Mouse (Mus musculus) E14TG2a.4 (cell line): ENCODE data around the gene Prss23.
A peak's percentile ranks its signal among the peaks of the same experiment; 100 is the strongest.

ENCODE experiments used
- H3K27me3 ChIP-seq: 2 replicates; pipeline ENCODE4 v1.6.1; 2014; ENCODE audit warnings: low read length, control low read depth; ENCODE audit not compliant: insufficient read depth
- H3K36me3 ChIP-seq: 2 replicates; pipeline ENCODE4 v1.6.1; 2014; ENCODE audit warnings: low read length, control low read depth; ENCODE audit not compliant: insufficient read depth
- H3K4me1 ChIP-seq: replicated peaks from 2 replicates; pipeline ENCODE4 v1.6.1; 2014; ENCODE audit warnings: low read depth, low read length, control low read depth
- H3K4me3 ChIP-seq: replicated peaks from 2 replicates; pipeline ENCODE4 v1.5.1; 2014; ENCODE audit warnings: mild to moderate bottlenecking, low read length
- H3K9me3 ChIP-seq: 2 replicates; pipeline ENCODE4 v1.6.1; 2014; ENCODE audit warnings: low read length, control low read depth
- CTCF ChIP-seq: conservative IDR thresholded peaks from 2 replicates; pipeline ENCODE4 v1.5.1; 2014; ENCODE audit warnings: low read length
- NANOG ChIP-seq: IDR thresholded peaks from 2 replicates; pipeline ENCODE4 v1.6.1; 2014; ENCODE audit warnings: borderline replicate concordance, low read length, mixed read lengths
- POU5F1 ChIP-seq: IDR thresholded peaks from 2 replicates; pipeline ENCODE4 v1.6.1; 2014; ENCODE audit warnings: low read length, borderline replicate concordance

Gene Prss23

GRCm38 (mm10) chr7:89522170-89522569 lies 4.8 kb downstream of the Prss23 start:
- TF ChIP-seq POU5F1 = no peak
- peaks cover 7% of the 10 kb centered on the region; the same call in 1 of the 2 replicates for H3K9me3 ChIP-seq

GRCm38 (mm10) chr7:89517460-89518390 lies 9.3 kb downstream of the Prss23 start:
- Histone ChIP-seq H3K27me3 (peaks cover 47% of the 10 kb centered on the region), H3K4me1 (peaks cover 10% of the 10 kb centered on the region), H3K9me3 (peaks cover 7% of the 10 kb centered on the region; the same call in 1 of the 2 replicates), H3K36me3 (no peaks in the 10 kb centered on the region), H3K4me3 (peak overlapping the region; percentile 85)
- no peak for TF ChIP-seq CTCF
- TF ChIP-seq NANOG = no peak
- TF ChIP-seq POU5F1 = no peak

More at GRCm38 (mm10) chr7:89522170-89522569, 4.8 kb downstream of the Prss23 start:
- H3K27me3 ChIP-seq = peaks cover 23% of the 10 kb centered on the region
- H3K4me1 ChIP-seq = peaks cover 6% of the 10 kb centered on the region
- no peaks in the 10 kb centered on the region for H3K36me3 ChIP-seq
- H3K4me3 ChIP-seq = no peak overlapping the region

- TF ChIP-seq CTCF (no peak), POU5F1 (no peak), NANOG (no peak)
- Histone ChIP-seq H3K4me3 (peak overlapping the region; percentile 85), H3K27me3 (peaks cover 49% of the 10 kb centered on the region), H3K4me1 (peaks cover 10% of the 10 kb centered on the region), H3K9me3 (peaks cover 7% of the 10 kb centered on the region; the same call in 1 of the 2 replicates), H3K36me3 (no peaks in the 10 kb centered on the region)
Observed at GRCm38 (mm10) chr7:89516551-89517459, 10.2 kb downstream of the Prss23 start.

GRCm38 (mm10) chr7:89511921-89512514 lies 15.0 kb downstream of the Prss23 start:
- H3K4me3 ChIP-seq = no peak overlapping the region
- H3K27me3 ChIP-seq = peaks cover 36% of the 10 kb centered on the region
- peaks cover 3% of the 10 kb centered on the region for H3K4me1 ChIP-seq
- no peaks in the 10 kb centered on the region for H3K36me3 ChIP-seq
- TF ChIP-seq CTCF (no peak), NANOG (no peak), POU5F1 (no peak)
- H3K9me3 ChIP-seq = no peaks in the 10 kb centered on the region

GRCm38 (mm10) chr7:89508672-89509071 lies 18.3 kb downstream of the Prss23 start:
- no peak overlapping the region for H3K4me3 ChIP-seq
- TF ChIP-seq NANOG = no peak
- TF ChIP-seq POU5F1 = no peak
- no peak for TF ChIP-seq CTCF
- H3K9me3 ChIP-seq = no peaks in the 10 kb centered on the region
- H3K27me3 ChIP-seq = peaks cover 13% of the 10 kb centered on the region; the same call in 1 of the 2 replicates
- no peaks in the 10 kb centered on the region for H3K36me3 ChIP-seq
- H3K4me1 ChIP-seq = no peaks in the 10 kb centered on the region

- peak overlapping the region; percentile 10; the same call in 1 of the 2 replicates for H3K4me3 ChIP-seq
- TF ChIP-seq CTCF (peak; percentile 59), POU5F1 (no peak), NANOG (no peak)
- H3K9me3 ChIP-seq = no peaks in the 10 kb centered on the region
- H3K27me3 ChIP-seq = peaks cover 24% of the 10 kb centered on the region
- H3K36me3 ChIP-seq = no peaks in the 10 kb centered on the region
- peaks cover 3% of the 10 kb centered on the region; the same call in 1 of the 2 replicates for H3K4me1 ChIP-seq
Observed at GRCm38 (mm10) chr7:89499516-89500307, 27.3 kb downstream of the Prss23 start.

GRCm38 (mm10) chr7:89483769-89484568 lies 43.0 kb downstream of the Prss23 start:
- no peaks in the 10 kb centered on the region for H3K36me3 ChIP-seq
- no peak for TF ChIP-seq POU5F1
- no peak for TF ChIP-seq CTCF
- TF ChIP-seq NANOG = no peak
- peaks cover 9% of the 10 kb centered on the region for H3K4me1 ChIP-seq
- 0 out of 2 replicates have a peak, but pooled peaks cover 4% of the 10 kb centered on the region for H3K27me3 ChIP-seq
- H3K9me3 ChIP-seq = no peaks in the 10 kb centered on the region
- no peak overlapping the region for H3K4me3 ChIP-seq
